8 mouse cellular contexts compared by ENCODE assay signal in genomic region chr9:67711051-67711877, GRCm38 (mm10). TPM values are rescaled to one million over a fixed set of nuclear protein-coding genes. Genes with fewer than 3 reads are reported as not detected.
DNase-seq lines count a peak whose midpoint lies in the region; ATAC-seq and TF ChIP-seq lines count a peak whose summit lies in the region.
"Had no signal": no experiment of that assay in that cellular context is flagged by ENCODE, and none has a peak within 500 bp of the region (broad histone marks: within the 10 kb centered on the region; RNA-seq: fewer than 3 reads in every experiment).

No protein-coding gene starts in this region.

- peaks cover 4 to 15% of the 10 kb centered on the region in 2 experiments for H3K4me1 ChIP-seq in CH12.LX (ENCODE audit: control insufficient read depth in 1 of 2, insufficient read depth in 2 of 2)
- no peaks in the 10 kb centered on the region for H3K4me1 ChIP-seq in liver, postnatal 0 days (ENCODE audit: insufficient read depth)
- H3K4me1 ChIP-seq: megakaryocyte, embryonic 14.5 days had no signal

- no peak overlapping the region for H3K4me3 ChIP-seq in CH12.LX (replicated peaks in 1 of 3; ENCODE audit: low read depth in 2 of 3, low read length in 2 of 3, poor library complexity in 1 of 3)
- no peak overlapping the region for H3K4me3 ChIP-seq in liver, postnatal 0 days (ENCODE audit: low read depth, low read length)
- H3K4me3 ChIP-seq: megakaryocyte, embryonic 14.5 days had no signal

- H3K79me2 ChIP-seq in CH12.LX (replicated peaks; ENCODE audit: control insufficient read depth, extremely low read depth, insufficient read depth, poor library complexity, severe bottlenecking) = no peaks in the 10 kb centered on the region

- H3K36me3 ChIP-seq in CH12.LX (replicated peaks in 1 of 2; ENCODE audit: control insufficient read depth in 1 of 2, insufficient read depth in 1 of 2, low read length in 1 of 2) = no peaks in the 10 kb centered on the region
- no peaks in the 10 kb centered on the region for H3K36me3 ChIP-seq in liver, postnatal 0 days (replicated peaks; ENCODE audit: insufficient read depth, low read length)

- TF ChIP-seq EP300 in CH12.LX (IDR thresholded peaks at IDR 0.05; ENCODE audit: low read length) = no peak
- no peak for TF ChIP-seq EP300 in liver, postnatal 0 days (IDR thresholded peaks at IDR 0.05; ENCODE audit: low read depth)

- in situ Hi-C loops in CH12.LX (cut with MboI; ENCODE audit: low pct_ligation_motif_present, low pct_unique_long_range_greater_than_20kb, low sequenced_read_pairs) = no loop called here
- in situ Hi-C loops in Patski (cut with MboI; ENCODE audit: low pct_unique_long_range_greater_than_20kb) = no loop called here

- TF ChIP-seq POLR2A in CH12.LX (IDR thresholded peaks at IDR 0.05; ENCODE audit: low read depth, low read length) = no peak

- CTCF ChIA-PET in Patski (lab: Charles Lee) = interaction anchor here (0.9 to 1.9 kb wide), 6 partner anchors 11 to 91 kb away, joined by 3 to 6 read pairs (median 4); no protein-coding TSS in a partner anchor

- H3K9ac ChIP-seq in CH12.LX (ENCODE audit: insufficient read depth, low read depth) = no peak overlapping the region; the same call in 1 of the 2 replicates
- H3K9ac ChIP-seq in liver, postnatal 0 days (replicated peaks) = no peak overlapping the region

- dilution Hi-C loops in CH12.LX (cut with MboI; ENCODE audit: extremely low pct_ligation_motif_present, extremely low pct_unique_long_range_greater_than_20kb, low sequenced_read_pairs) = no loop called here

- no peaks in the 10 kb centered on the region for H3K9me3 ChIP-seq in CH12.LX (replicated peaks; ENCODE audit: low read length)
- H3K9me3 ChIP-seq in liver, postnatal 0 days (ENCODE audit: low read length) = no peaks in the 10 kb centered on the region
- H3K9me3 ChIP-seq: megakaryocyte, embryonic 14.5 days had no signal

- peak overlapping the region; percentile 77 for H3K4me2 ChIP-seq in CH12.LX (ENCODE audit: insufficient read depth, low read depth, poor library complexity, severe bottlenecking)
- H3K4me2 ChIP-seq in liver, postnatal 0 days (ENCODE audit: low read depth, low read length) = no peak overlapping the region

- peak; percentile 82 for TF ChIP-seq RAD21 in CH12.LX (IDR thresholded peaks at IDR 0.05; ENCODE audit: low read depth, low read length)

- 36% methylated on average over 15 of the region's 15 CpGs for WGBS in liver, postnatal 0 days (ENCODE audit: insufficient replicate concordance)

- TF ChIP-seq CTCF in CH12.LX (conservative IDR thresholded peaks at IDR 0.05 in 1 of 2, IDR thresholded peaks at IDR 0.05 in 1 of 2; ENCODE audit: low read depth in 2 of 2, low read length in 2 of 2) (peak; percentile 93 to 94), Patski (IDR thresholded peaks at IDR 0.05) (peak; percentile 81)
- peak; percentile 88 for TF ChIP-seq CTCF in liver, postnatal 0 days (IDR thresholded peaks at IDR 0.05; ENCODE audit: low read depth)

- POLR2A ChIA-PET in Patski (lab: Charles Lee) = interaction anchor here (0.6 kb wide), 1 partner anchor 11 kb away, joined by 3 read pairs; no protein-coding TSS in a partner anchor

- DNase-seq in CH12.LX (ENCODE audit: extremely low read depth) = peak; percentile 79
- no peak for DNase-seq in Patski (ENCODE audit: low read depth, low spot score)
- DNase-seq in cerebellum, postnatal 36 days = peak; percentile 56 to 63
- peak; percentile 38 to 46 for DNase-seq in gastrocnemius, postnatal 36 days
- peak; percentile 65 to 80 for DNase-seq in kidney, postnatal 25 days
- peak; percentile 69 for DNase-seq in liver, postnatal 0 days
- DNase-seq in right cerebral cortex, postnatal 10 days (ENCODE audit: low spot score in 2 of 2) = peak; percentile 71 to 82

- ATAC-seq in Patski = no peak
- no peak for ATAC-seq in liver, postnatal 0 days

- H3K27ac ChIP-seq in CH12.LX (ENCODE audit: insufficient read depth, low read depth) = no peak overlapping the region
- H3K27ac ChIP-seq in liver, postnatal 0 days (ENCODE audit: low read depth) = no peak overlapping the region

- H3K27me3 ChIP-seq in CH12.LX (replicated peaks) (no peaks in the 10 kb centered on the region), Patski (peaks cover 35% of the 10 kb centered on the region)
- no peaks in the 10 kb centered on the region for H3K27me3 ChIP-seq in liver, postnatal 0 days (ENCODE audit: insufficient read depth, low read length)

- intact Hi-C loops in gastrocnemius, postnatal 36 days (cut with DNase I) = loop anchor here (5.0 kb wide), 1 partner anchor 91 kb away; no protein-coding TSS in a partner anchor

TF ChIP-seq in CH12.LX, 34 proteins besides CTCF, POLR2A, EP300 and RAD21:
- no peak for TF ChIP-seq MYC (IDR thresholded peaks at IDR 0.05; ENCODE audit: low read depth, low read length)
- TF ChIP-seq SMC3 (IDR thresholded peaks at IDR 0.05; ENCODE audit: low read depth, low read length) = peak; percentile 82
- 0 out of 2 replicates have a peak, but pooled peaks have one; percentile 12 for TF ChIP-seq ZC3H11A (IDR thresholded peaks at IDR 0.05; ENCODE audit: low read depth, low read length)

RNA-seq across cellular contexts. Expression of gene C2cd4b, which starts 48.0 kb away (rescaled TPM):
- not detected in 2 replicates for total RNA-seq in CH12.LX (2012; rRNA removed)
- total RNA-seq in CH12.LX (2014; rRNA removed) = not detected in 2 replicates
- polyA plus RNA-seq in CH12.LX (2012; ENCODE audit: insufficient read length, low read depth) = not detected in 2 replicates
- polyA plus RNA-seq in Patski (2021) = 0.09 TPM
- not detected for total RNA-seq in gastrocnemius, postnatal 36 days (2021)
- polyA plus RNA-seq in liver, postnatal 0 days (2015; fragmentation: Nextera tagmentation; extraction: Ambion mirVana) = not detected in 2 replicates
